Mouse (Mus musculus): Measurements from ENCODE around the gene Ltbr. TPM values are rescaled to one million over a fixed set of nuclear protein-coding genes. Genes with fewer than 3 reads are reported as not detected.
A peak's percentile ranks its signal among the peaks of the same experiment; 100 is the strongest.

Gene Ltbr
- total RNA-seq, 2 experiments from 2014 or later: 20.3 to 21.7 TPM

GRCm38 (mm10) chr6:125348721-125349574, 35.3 kb upstream of the Ltbr start, which contains the start of gene Tnfrsf1a:
Gene Tnfrsf1a (plus strand): TSS chr6:125349362.
- no peak for DNase-seq
- intact Hi-C loops (cut with DNase I): no loop called here

- intact Hi-C loops (cut with DNase I): no loop called here
- DNase-seq: no peak
Measured at GRCm38 (mm10) chr6:125346029-125346428, 32.3 kb upstream of the Ltbr start.

- no peak for DNase-seq
- intact Hi-C loops (cut with DNase I): no loop called here
Measured at GRCm38 (mm10) chr6:125345625-125346024, 31.9 kb upstream of the Ltbr start.

- intact Hi-C loops (cut with DNase I): no loop called here
Measured at GRCm38 (mm10) chr6:125344866-125345265, 31.2 kb upstream of the Ltbr start.

GRCm38 (mm10) chr6:125344084-125344483, 30.4 kb upstream of the Ltbr start:
- intact Hi-C loops (cut with DNase I): no loop called here
- peak in 1 of 2 experiments; percentile 27 for DNase-seq

More at GRCm38 (mm10) chr6:125344866-125345265, 31.2 kb upstream of the Ltbr start:
- no peak for DNase-seq

- intact Hi-C loops (cut with DNase I): no loop called here
- no peak for DNase-seq
Measured at GRCm38 (mm10) chr6:125342198-125342597, 28.5 kb upstream of the Ltbr start.

GRCm38 (mm10) chr6:125340244-125340643, 26.6 kb upstream of the Ltbr start:
- intact Hi-C loops (cut with DNase I): no loop called here
- DNase-seq: no peak

- no peak for DNase-seq
- intact Hi-C loops (cut with DNase I): no loop called here
Measured at GRCm38 (mm10) chr6:125338791-125339660, 25.3 kb upstream of the Ltbr start.

GRCm38 (mm10) chr6:125334356-125334755, 20.7 kb upstream of the Ltbr start:
- DNase-seq: no peak
- intact Hi-C loops (cut with DNase I): no loop called here

GRCm38 (mm10) chr6:125333112-125333899, 19.6 kb upstream of the Ltbr start:
- intact Hi-C loops (cut with DNase I): no loop called here
- no peak for DNase-seq

GRCm38 (mm10) chr6:125330626-125331326, 17.1 kb upstream of the Ltbr start:
- DNase-seq: peak; percentile 84 to 90
- intact Hi-C loops (cut with DNase I): no loop called here

GRCm38 (mm10) chr6:125328243-125328642, 14.6 kb upstream of the Ltbr start:
- intact Hi-C loops (cut with DNase I): loop anchor here (5.0 kb wide), 1 partner anchor 34 kb away; no protein-coding TSS in a partner anchor
- peak in 1 of 2 experiments; percentile 47 for DNase-seq

- DNase-seq: no peak
- intact Hi-C loops (cut with DNase I): loop anchor here (5.0 kb wide), 1 partner anchor 37 kb away; no protein-coding TSS in a partner anchor
Measured at GRCm38 (mm10) chr6:125325337-125325736, 11.7 kb upstream of the Ltbr start.

- intact Hi-C loops (cut with DNase I): no loop called here
- DNase-seq: no peak
Measured at GRCm38 (mm10) chr6:125323547-125323946, 9.9 kb upstream of the Ltbr start.

- DNase-seq: no peak
Measured at GRCm38 (mm10) chr6:125322794-125323193, 9.1 kb upstream of the Ltbr start.

GRCm38 (mm10) chr6:125321114-125321855, 7.6 kb upstream of the Ltbr start:
- no peak for DNase-seq
- intact Hi-C loops (cut with DNase I): no loop called here

More at GRCm38 (mm10) chr6:125322794-125323193, 9.1 kb upstream of the Ltbr start:
- intact Hi-C loops (cut with DNase I): no loop called here

- intact Hi-C loops (cut with DNase I): no loop called here
- DNase-seq: no peak
Measured at GRCm38 (mm10) chr6:125320323-125320722, 6.6 kb upstream of the Ltbr start, which contains the start of gene Scnn1a. Gene Scnn1a (plus strand): TSS chr6:125320659.

GRCm38 (mm10) chr6:125319919-125320296, 6.2 kb upstream of the Ltbr start:
- intact Hi-C loops (cut with DNase I): no loop called here
- DNase-seq: no peak

All from gastrocnemius, postnatal 36 days (tissue).